Mouse (Mus musculus) CD4-positive naive resting alpha-beta T cell, adult 76 days (primary cell): Measurements from ENCODE around the gene Ankrd33. TPM values are rescaled to one million over a fixed set of nuclear protein-coding genes. Genes with fewer than 3 reads are reported as not detected.

Source experiments
- total RNA-seq: library from RNA; stranded (reverse); gene quantifications from one replicate; pipeline ENCODE4 v1.2.4, GENCODE M21; 2023

The Ankrd33 gene
- total RNA-seq: not detected

DNA sequence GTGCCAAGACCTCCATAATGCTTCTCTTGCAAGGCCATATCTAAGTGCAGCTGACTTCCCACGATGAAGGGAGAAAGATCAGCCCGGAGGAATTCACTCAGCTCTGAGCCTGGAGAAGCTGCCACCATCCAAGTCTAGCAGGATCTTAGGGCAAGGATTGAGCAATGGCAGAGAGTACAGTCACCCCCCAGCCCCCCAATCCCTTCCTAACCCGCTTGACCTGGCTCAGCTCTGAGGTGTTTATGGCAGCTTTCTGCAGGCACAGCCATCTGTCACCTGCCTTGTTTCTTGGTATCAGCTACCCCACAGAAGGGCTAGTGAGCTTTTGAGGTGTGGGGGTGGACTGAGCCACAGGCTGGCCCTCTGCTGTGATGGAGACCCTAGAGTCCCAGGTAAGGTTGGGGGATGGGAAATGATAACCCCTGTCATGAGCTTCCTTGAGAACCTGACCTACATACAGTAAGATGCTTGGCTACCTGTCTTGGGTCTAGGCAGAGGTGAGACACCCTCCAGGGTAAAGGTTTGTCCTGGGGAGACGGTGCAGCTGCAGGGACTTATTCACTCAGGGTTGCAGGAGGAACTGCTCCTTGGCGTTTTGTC lies at the start of gene Ankrd33:
Gene Ankrd33, plus strand, starts transcription at position 245 of the 600 bp plus-strand sequence.

DNA sequence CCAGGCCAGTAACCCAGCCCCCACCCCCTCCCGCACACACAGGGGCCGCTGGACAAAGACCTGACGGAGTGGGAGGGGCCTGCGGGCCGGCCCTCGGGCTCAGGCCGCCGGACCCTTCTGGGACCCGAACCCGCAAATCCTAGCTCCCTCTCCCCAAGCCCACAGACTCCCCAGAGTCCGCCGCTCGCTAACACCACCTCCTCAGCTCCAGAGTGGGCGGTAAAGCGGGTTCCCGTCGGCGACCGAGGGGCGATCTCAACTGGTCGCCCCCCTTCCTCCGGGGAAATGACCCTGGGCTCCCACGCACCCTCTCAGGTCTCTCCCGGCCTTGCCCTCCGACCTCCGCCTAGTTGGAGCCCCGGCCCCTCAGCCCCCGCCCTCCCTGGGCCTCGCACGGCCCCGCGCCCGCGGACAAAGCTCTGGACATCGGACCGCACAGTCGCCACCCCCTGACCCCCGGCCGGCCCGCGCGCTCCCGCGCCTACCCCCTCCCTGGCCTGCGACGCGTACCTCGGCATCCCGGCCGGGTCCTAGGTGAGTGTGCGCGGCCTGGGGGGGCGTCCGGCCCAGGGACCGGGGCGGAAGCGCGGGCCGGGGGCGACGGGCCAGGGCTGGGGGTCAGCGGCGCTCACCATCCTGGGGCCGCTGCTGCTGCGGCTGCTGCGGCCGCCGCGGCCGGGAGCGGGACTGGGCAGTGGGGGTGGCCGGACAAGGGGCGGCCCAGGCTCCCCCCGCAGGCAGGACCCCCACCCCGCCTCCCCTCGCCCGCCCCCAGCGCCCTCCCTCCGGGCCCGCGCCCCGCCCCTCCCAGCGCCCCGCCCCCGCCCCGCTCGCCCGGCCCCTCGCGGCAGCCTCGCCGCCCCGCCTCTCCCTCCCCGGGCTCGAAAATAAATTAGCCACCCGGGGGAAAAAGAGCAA lies 37.5 kb upstream of the Ankrd33 start, which contains the start of gene Fignl2:
Gene Fignl2, minus strand, starts transcription at position 755 of the 918 bp plus-strand sequence.

DNA sequence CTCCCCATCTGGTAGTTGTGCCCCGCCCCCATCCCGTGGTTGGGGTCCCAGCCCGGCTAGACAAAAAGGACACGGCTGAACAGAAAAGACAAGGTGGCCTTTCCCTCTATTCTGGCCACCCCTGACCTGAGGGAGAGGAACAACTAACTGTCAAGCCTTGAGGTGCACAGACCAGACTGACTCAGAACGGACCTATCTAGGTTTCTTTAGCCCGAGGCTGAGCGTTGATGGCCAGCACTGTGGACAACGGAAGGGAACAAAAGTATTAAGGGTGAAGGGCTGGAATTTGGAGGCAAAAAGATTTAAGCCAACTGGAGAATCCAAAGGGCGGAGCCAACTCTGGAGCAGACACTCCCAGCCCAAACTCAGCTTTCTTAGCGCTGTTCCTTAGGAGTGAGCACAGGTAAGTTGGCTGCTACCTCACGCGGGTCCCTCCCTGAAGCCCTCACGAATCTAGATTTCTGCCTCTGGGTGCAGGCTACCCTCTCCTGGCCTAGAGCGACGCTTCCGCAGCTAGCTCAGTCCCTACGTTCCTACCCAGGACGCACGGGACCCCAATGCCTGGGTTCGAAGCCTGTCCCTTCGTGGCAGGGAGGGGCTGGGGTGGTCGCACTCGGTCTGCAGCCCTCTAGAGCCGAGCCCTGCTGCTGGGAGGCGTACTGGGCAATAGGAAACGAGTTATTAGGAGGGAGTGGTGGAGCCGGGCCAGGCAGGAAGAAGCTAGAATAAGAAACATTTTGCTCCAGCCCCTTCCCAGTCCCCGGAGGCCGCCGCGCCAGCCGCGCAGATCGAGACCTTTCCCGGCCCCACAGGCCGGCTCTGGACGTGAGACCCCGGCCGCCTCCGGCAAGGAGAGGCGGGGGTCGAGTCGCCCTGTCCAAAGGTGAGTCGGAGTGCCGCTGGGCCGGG lies 12.9 kb downstream of the Ankrd33 start, which contains the start of gene Acvrl1:
Gene Acvrl1, plus strand, starts transcription at position 342 of the 909 bp plus-strand sequence.

Other genes starting within 250 kb of the Ankrd33 start
- gene Scn8a, start 245.9 kb upstream of the Ankrd33 start, total RNA-seq: 2.8 TPM
- gene Gm47841, start 68.4 kb upstream of the Ankrd33 start, total RNA-seq: not detected
- gene Fignl2, start 37.2 kb upstream of the Ankrd33 start, total RNA-seq: not detected
- 20.9 TPM for gene Acvrl1, start 12.8 kb downstream of the Ankrd33 start, total RNA-seq
- 31.3 TPM for gene Acvr1b, start 58.3 kb downstream of the Ankrd33 start, total RNA-seq
- gene Grasp, start 108.4 kb downstream of the Ankrd33 start, total RNA-seq: 14.9 TPM
- 353 TPM for gene Nr4a1, start 138.5 kb downstream of the Ankrd33 start, total RNA-seq
- gene Atg101, start 168.5 kb downstream of the Ankrd33 start, total RNA-seq: 72.6 TPM
- 1.2 TPM for gene 6030408B16Rik, start 177.5 kb downstream of the Ankrd33 start, total RNA-seq